Mouse (Mus musculus) left cerebral cortex, adult 2 months (tissue): ENCODE data around the gene Dcbld2. TPM values are rescaled to one million over a fixed set of nuclear protein-coding genes. Genes with fewer than 3 reads are reported as not detected.

Experiments
- DNase-seq, 2 experiments: peaks; one replicate each; pipeline ENCODE4 v3.0.0; 2021 to 2022; ENCODE audit warnings: low spot score in 2 of 2, mixed read lengths in 1 of 2; ENCODE audit errors: extremely low spot score in 1 of 2
- H3K27ac ChIP-seq: fragments of 200-600 bp; 2 replicates; pipeline ENCODE4 v1.8.1; 2022
- H3K4me3 ChIP-seq: fragments of 200-600 bp; 2 replicates; pipeline ENCODE4 v1.8.1; 2022
- CTCF ChIP-seq: fragments of 200-600 bp; IDR thresholded peaks from 2 replicates; pipeline ENCODE4 v1.8.1; 2022; ENCODE audit warnings: antibody characterized with exemption, mild to moderate bottlenecking, moderate library complexity
- intact Hi-C: fragments of 180-260 bp; cut with DNase I; formaldehyde crosslinking; loops from one replicate; pipeline ENCODE4 v1.15.1; 2025
- total RNA-seq, 2 experiments: library from RNA; stranded (reverse); gene quantifications; 2 replicates each; pipeline ENCODE4 v1.2.3; 2021

Dcbld2 gene
- total RNA-seq, 2 experiments from 2014 or later = 26.0 to 26.5 TPM

- TF ChIP-seq CTCF = no peak
- intact Hi-C loops = no loop called here
- no peak overlapping the region for H3K27ac ChIP-seq
- DNase-seq = no peak
- no peak overlapping the region for H3K4me3 ChIP-seq
Measured at GRCm38 (mm10) chr16:58470061-58470460, 61.8 kb downstream of the Dcbld2 start.

- H3K4me3 ChIP-seq = no peak overlapping the region
- DNase-seq = no peak
- no peak for TF ChIP-seq CTCF
- intact Hi-C loops = no loop called here
- H3K27ac ChIP-seq = no peak overlapping the region
Measured at GRCm38 (mm10) chr16:58470841-58471240, 62.6 kb downstream of the Dcbld2 start.

- H3K4me3 ChIP-seq = no peak overlapping the region
- no peak for TF ChIP-seq CTCF
- intact Hi-C loops = no loop called here
Measured at GRCm38 (mm10) chr16:58474875-58475274, 66.6 kb downstream of the Dcbld2 start.

GRCm38 (mm10) chr16:58475544-58476154, 67.4 kb downstream of the Dcbld2 start:
- H3K27ac ChIP-seq = peak overlapping the region; percentile 34; the same call in 1 of the 2 replicates
- no peak overlapping the region for H3K4me3 ChIP-seq
- intact Hi-C loops = no loop called here
- no peak for TF ChIP-seq CTCF
- DNase-seq = no peak

More at GRCm38 (mm10) chr16:58474875-58475274, 66.6 kb downstream of the Dcbld2 start:
- H3K27ac ChIP-seq = no peak overlapping the region
- DNase-seq = no peak

- H3K27ac ChIP-seq = peak overlapping the region; percentile 34; the same call in 1 of the 2 replicates
- no peak for DNase-seq
- H3K4me3 ChIP-seq = no peak overlapping the region
- no peak for TF ChIP-seq CTCF
- intact Hi-C loops = no loop called here
Measured at GRCm38 (mm10) chr16:58476363-58476762, 68.1 kb downstream of the Dcbld2 start.

- no peak for DNase-seq
- H3K27ac ChIP-seq = no peak overlapping the region
- no peak overlapping the region for H3K4me3 ChIP-seq
- intact Hi-C loops = no loop called here
- TF ChIP-seq CTCF = no peak
Measured at GRCm38 (mm10) chr16:58479898-58480448, 71.7 kb downstream of the Dcbld2 start.

- Histone ChIP-seq H3K4me3 (no peak overlapping the region), H3K27ac (no peak overlapping the region)
- no peak for TF ChIP-seq CTCF
- no peak for DNase-seq
- intact Hi-C loops = no loop called here
Measured at GRCm38 (mm10) chr16:58481219-58481905, 73.1 kb downstream of the Dcbld2 start.

- no peak for TF ChIP-seq CTCF
- DNase-seq = no peak
- H3K27ac ChIP-seq = 0 out of 2 replicates have a peak overlapping the region, but pooled peaks have one; percentile 20
- intact Hi-C loops = no loop called here
- no peak overlapping the region for H3K4me3 ChIP-seq
Measured at GRCm38 (mm10) chr16:58481906-58482270, 73.6 kb downstream of the Dcbld2 start.

- 0 out of 2 replicates have a peak overlapping the region, but pooled peaks have one; percentile 20 for H3K27ac ChIP-seq
- intact Hi-C loops = no loop called here
- no peak for TF ChIP-seq CTCF
Measured at GRCm38 (mm10) chr16:58482296-58482695, 74.1 kb downstream of the Dcbld2 start.

GRCm38 (mm10) chr16:58487861-58488260, 79.6 kb downstream of the Dcbld2 start:
- H3K27ac ChIP-seq = no peak overlapping the region
- DNase-seq = no peak
- no peak overlapping the region for H3K4me3 ChIP-seq
- no peak for TF ChIP-seq CTCF
- intact Hi-C loops = no loop called here

More at GRCm38 (mm10) chr16:58482296-58482695, 74.1 kb downstream of the Dcbld2 start:
- no peak overlapping the region for H3K4me3 ChIP-seq
- DNase-seq = no peak

- Histone ChIP-seq H3K4me3 (no peak overlapping the region), H3K27ac (peak overlapping the region; percentile 36; the same call in 1 of the 2 replicates)
- TF ChIP-seq CTCF = no peak
- intact Hi-C loops = no loop called here
- no peak for DNase-seq
Measured at GRCm38 (mm10) chr16:58496791-58497190, 88.5 kb downstream of the Dcbld2 start.
